Mouse (Mus musculus): ENCODE data around the gene Pm20d1.
A peak's percentile ranks its signal among the peaks of the same experiment; 100 is the strongest.

Gene Pm20d1

DNA sequence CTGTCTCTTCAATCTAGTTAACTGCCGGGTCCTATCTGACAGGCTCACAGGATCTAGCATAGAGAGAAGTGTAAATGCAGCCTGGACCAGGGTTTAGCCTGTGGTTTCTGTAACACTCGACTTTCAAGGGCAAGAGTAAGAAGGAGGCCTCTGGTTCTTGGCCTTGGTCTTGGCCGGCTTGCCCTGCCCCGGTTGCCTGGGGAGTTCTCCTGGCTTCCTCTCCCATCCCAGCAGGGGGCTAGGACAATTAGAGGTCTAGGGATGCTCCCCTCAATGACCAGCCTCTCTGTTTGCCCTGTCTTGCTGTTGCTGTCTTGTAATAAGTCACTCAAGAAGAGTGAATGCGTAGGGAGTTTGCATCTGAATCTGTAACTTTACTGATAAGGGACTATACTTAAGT is 32.1 kb downstream of the Pm20d1 start:
- peak; percentile 50 for DNase-seq

DNA sequence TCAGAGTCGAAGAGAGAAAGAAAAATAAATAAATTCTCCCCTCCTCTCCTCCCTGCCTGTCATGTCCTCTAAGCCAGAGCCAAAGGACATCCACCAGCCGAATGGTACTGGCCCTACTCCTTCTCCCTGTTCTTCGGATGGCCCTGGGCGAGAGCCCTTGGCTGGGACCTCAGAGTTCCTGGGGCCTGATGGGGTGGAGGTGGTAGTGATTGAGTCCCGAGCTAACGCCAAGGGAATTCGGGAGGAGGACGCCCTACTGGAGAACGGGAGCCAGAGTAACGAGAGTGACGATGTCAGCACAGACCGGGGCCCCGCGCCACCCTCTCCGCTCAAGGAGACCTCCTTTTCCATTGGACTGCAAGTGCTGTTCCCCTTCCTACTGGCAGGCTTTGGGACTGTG is 33.4 kb downstream of the Pm20d1 start:
- no peak for DNase-seq

GRCm38 (mm10) chr1:131830971-131831641 is 33.9 kb downstream of the Pm20d1 start:
- no peak for DNase-seq

DNA sequence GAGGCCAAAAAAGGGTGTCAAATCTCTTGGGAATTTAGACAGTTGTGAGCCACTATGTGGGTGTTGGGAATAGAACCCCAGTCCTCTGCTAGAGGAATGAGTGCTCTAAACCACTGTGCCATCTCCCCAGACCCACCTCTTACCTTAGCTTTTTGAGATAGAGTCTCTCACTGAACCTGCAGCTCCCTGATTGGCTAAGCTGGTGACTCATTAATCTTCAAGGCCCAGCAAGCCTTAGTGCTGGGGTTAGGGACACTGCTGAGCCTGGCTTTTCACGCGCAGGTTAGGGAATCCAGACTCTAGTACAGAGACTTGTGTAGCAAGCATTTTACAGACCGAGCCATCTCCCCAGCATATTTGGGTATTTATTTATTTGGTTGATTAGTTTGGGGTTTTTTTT is 39.9 kb downstream of the Pm20d1 start:
- no peak for DNase-seq

DNA sequence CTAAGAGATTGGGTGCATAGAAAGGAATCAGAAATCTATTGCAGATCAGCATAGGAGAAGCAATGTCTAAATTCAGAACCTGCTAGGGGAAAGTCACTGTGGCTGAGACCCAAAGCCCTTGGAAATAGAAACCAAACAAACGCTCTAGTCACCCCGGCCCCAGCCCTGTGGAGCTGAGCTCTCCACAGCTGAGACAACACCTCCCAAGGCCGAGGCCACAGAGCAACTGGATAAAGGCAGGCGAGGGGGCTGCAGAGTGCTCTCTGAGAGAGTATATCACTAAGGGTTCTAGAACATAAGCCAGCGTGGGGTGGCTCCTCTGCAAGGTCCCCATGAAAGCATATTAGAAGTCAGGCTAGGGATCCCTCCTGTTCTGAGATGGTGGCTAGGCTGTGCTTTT is 41.4 kb downstream of the Pm20d1 start:
- no peak for DNase-seq

GRCm38 (mm10) chr1:131839279-131839678 is 42.1 kb downstream of the Pm20d1 start:
- DNase-seq = peak; percentile 47

DNA sequence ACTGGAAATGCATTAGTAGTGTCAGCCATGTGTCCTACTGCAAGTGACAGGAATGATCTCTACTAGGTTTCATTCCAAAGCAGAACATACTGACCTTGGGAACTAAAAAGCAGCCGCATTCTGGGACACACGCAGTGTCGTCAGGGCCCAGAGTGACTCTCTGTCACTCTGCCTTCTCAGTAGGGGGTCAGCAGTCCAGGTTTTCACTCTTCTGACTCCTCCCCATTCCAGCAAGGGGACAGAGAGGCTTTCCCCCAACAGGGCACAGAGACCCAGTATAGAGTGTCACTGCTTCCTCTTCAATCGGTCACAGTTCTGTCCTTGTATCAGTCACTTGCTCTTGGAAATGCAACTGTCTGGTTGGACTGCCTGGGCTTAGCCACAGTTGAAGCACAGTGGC is 45.0 kb downstream of the Pm20d1 start:
- DNase-seq = no peak

DNA sequence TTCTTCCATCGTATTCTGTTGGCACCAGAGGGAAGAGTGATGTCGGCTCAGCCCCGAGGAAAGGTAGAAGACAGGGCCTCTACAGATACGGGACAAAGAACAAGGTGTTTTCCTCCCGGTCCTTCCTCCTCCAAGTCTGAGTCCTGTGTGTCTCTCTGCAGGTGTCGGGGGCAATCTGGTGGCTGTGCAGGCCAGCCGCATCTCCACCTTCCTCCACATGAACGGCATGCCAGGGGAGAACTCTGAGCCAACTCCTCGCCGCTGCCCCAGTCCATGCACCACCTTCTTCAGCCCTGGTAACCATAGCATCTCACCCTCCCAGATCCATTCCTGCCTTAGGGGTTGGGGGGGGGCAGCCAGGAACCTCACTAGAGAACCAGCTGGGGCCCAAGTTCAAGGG is 46.6 kb downstream of the Pm20d1 start:
- DNase-seq = peak; percentile 51

DNA sequence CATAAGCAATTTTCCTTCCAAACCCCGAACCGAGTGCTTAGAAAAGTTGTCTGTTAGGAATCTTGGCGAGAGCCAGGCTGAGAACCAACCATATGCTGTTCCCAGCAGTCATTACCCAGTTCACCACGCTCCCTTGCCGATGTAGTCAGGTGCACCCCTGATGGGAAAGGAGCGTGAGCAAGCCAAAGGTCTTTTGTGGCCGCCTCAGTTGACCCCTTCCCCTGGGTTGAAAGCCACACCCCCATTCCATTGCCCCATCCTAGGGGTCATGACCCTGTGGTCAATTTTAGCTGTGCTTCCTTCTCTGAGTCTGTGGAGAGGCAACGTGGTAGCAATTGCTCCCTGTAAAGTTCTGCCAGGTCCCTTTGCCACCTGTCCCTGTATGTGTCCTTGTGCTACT is 47.7 kb downstream of the Pm20d1 start:
- DNase-seq = no peak

- DNase-seq = peak; percentile 81
Measured at GRCm38 (mm10) chr1:131846255-131846654, 49.1 kb downstream of the Pm20d1 start.

- DNase-seq = no peak
Measured at GRCm38 (mm10) chr1:131861811-131862210, 64.6 kb downstream of the Pm20d1 start.

DNA sequence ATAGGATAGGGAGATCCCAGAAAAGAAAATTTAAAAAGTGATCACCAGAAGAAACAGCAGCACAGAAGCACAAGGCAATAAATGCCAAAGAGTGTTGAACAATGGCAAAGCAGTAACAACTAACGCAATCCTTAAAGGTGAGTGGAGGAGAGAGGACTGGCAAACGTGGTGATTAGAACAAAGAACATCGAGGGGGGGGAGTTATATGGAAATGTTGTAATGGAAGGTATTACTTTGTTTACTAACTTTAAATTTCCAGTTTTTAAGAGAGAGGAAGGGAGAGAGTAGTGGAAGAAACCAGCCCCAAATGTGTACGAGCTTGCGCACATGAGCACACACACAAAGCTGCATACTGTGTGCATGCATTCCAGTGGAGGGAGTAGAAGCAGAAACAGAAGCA is 68.4 kb downstream of the Pm20d1 start:
- no peak for DNase-seq

GRCm38 (mm10) chr1:131866304-131866999 is 69.3 kb downstream of the Pm20d1 start:
- DNase-seq = no peak

GRCm38 (mm10) chr1:131867093-131867945 is 70.1 kb downstream of the Pm20d1 start, which contains the start of gene Rab29:
Gene Rab29 (plus strand): TSS chr1:131867224.
- DNase-seq = peak; percentile 73

GRCm38 (mm10) chr1:131867946-131868290 is 70.7 kb downstream of the Pm20d1 start:
- DNase-seq = no peak

DNA sequence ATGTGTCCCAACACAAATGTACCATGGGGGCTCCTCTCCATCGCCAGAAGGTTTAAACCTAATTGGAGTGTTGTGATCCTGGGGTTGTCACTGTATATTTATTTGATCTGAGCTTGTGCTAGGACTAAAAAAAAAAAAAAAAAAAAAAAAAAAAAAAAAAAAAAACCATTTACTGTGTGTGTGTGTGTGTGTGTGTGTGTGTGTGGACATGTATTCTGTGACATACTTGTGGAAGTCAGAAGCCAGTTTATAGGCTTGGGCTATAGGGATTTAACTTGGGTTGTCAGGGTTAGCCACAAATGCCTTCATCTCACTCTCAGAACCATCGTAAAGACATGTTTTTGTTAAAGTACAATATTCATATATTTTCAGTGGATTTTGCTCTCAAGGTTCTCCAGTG is 72.4 kb downstream of the Pm20d1 start:
- no peak for DNase-seq

All from cerebellum, adult 11-12 months (tissue).